Mouse (Mus musculus) erythroblast, embryonic 14.5 days (primary cell): ENCODE data around the gene Hoxb13.

Experiments used
- GATA1 ChIP-seq: IDR thresholded peaks from 2 replicates; pipeline ENCODE4 v1.6.1; 2012; ENCODE audit warnings: low read length, inconsistent platforms, mixed read lengths
- TAL1 ChIP-seq: IDR thresholded peaks from 3 replicates; pipeline ENCODE4 v1.6.1; 2012; ENCODE audit warnings: low read length, inconsistent platforms, mixed read lengths

GRCm38 (mm10) chr11:96176841-96177240, 17.3 kb upstream of the Hoxb13 start:
- TF ChIP-seq TAL1, result no peak
- no peak for TF ChIP-seq GATA1
